Mouse (Mus musculus): ENCODE measurements around the gene Olfr403. TPM values are rescaled to one million over a fixed set of nuclear protein-coding genes. Genes with fewer than 3 reads are reported as not detected.

The Olfr403 gene
- total and polyA plus RNA-seq, 2 experiments from 2014 or later: not detected

DNA sequence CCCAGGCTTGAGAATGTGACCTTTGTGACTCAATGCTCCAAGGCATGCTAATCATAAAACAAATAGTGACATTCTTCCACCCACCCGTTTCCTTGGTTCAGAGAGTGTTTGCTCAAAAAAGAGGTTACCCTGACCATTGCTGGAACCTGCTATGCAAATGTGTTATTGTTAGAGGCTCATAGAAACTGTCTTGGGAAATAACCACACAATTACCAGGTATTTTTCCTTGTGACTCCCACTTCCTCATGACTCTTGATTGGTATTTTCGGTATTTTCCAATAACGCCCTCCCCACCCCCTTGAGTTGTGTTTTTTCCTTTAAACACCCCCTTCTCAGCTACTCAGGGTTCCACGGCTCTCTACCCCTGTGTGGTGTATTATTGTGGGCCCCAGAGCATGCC lies 2.3 kb upstream of the Olfr403 start:
- peaks cover 4% of the 10 kb centered on the region; the same call in 1 of the 2 replicates for H3K9me3 ChIP-seq (replicated peaks; ENCODE audit: control insufficient read depth, low read length)
- ATAC-seq (ENCODE audit: insufficient read depth, low read depth): no peak
- WGBS: 68% methylated on average over 4 of the region's 4 CpGs

GRCm38 (mm10) chr11:74211279-74211678 lies 25.2 kb downstream of the Olfr403 start, which contains the start of gene Olfr43:
TSS of gene Olfr43 (minus strand) at chr11:74211379.
- no peak within 1 kb of the TSS for H3K4me3 ChIP-seq (ENCODE audit: low read depth, low read length)
- no peak for DNase-seq (ENCODE audit: low spot score)
- no peak within 1 kb of the TSS for H3K4me2 ChIP-seq (ENCODE audit: low read depth, low read length)
- no peak within 1 kb of the TSS for H3K9ac ChIP-seq (replicated peaks; ENCODE audit: low read depth, low read length)
- H3K27ac ChIP-seq (ENCODE audit: low read depth): no peak within 1 kb of the TSS
- 11% methylated on average over 1 of the region's 1 CpGs for WGBS
- TF ChIP-seq CTCF (IDR thresholded peaks at IDR 0.05; ENCODE audit: low read depth) (no peak), EP300 (IDR thresholded peaks at IDR 0.05; ENCODE audit: low read depth) (no peak)
- no peaks in the 10 kb centered on the region for H3K36me3 ChIP-seq (replicated peaks; ENCODE audit: control insufficient read depth, insufficient read depth, low read length)
- ATAC-seq (ENCODE audit: insufficient read depth, low read depth): no peak
- H3K9me3 ChIP-seq (replicated peaks; ENCODE audit: control insufficient read depth, low read length): no peaks in the 10 kb centered on the region
- no peaks in the 10 kb centered on the region for H3K4me1 ChIP-seq (ENCODE audit: control insufficient read depth, insufficient read depth)
- H3K27me3 ChIP-seq (ENCODE audit: control insufficient read depth, insufficient read depth, low read length): no peaks in the 10 kb centered on the region

More for the DNA sequence above, 2.3 kb upstream of the Olfr403 start:
- no peak overlapping the region for H3K4me2 ChIP-seq (ENCODE audit: low read depth, low read length)
- TF ChIP-seq CTCF (IDR thresholded peaks at IDR 0.05; ENCODE audit: low read depth) (no peak), EP300 (IDR thresholded peaks at IDR 0.05; ENCODE audit: low read depth) (no peak)
- no peaks in the 10 kb centered on the region for H3K36me3 ChIP-seq (replicated peaks; ENCODE audit: control insufficient read depth, insufficient read depth, low read length)
- DNase-seq (ENCODE audit: low spot score): no peak
- no peaks in the 10 kb centered on the region for H3K27me3 ChIP-seq (ENCODE audit: control insufficient read depth, insufficient read depth, low read length)
- H3K9ac ChIP-seq (replicated peaks; ENCODE audit: low read depth, low read length): no peak overlapping the region
- H3K4me3 ChIP-seq (ENCODE audit: low read depth, low read length): no peak overlapping the region
- no peaks in the 10 kb centered on the region for H3K4me1 ChIP-seq (ENCODE audit: control insufficient read depth, insufficient read depth)
- H3K27ac ChIP-seq (ENCODE audit: low read depth): no peak overlapping the region

DNA sequence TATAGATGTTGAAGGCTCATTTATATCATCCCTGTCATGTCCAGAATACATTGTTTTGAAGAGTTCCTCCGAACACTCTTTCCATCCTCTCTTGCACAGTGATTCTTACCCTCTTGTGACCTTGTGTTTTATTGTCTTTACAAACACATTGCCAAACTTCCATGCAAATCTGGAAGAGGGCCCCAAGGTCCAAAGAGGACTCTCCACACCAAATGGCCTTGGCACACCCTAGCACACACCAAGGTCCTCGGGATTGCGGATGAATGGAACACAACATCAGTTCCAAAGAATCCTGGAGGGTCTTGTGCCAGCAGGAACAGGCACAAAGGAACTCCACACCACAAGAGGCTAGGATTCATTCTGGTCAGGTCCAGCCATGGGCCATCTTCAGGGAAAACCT lies 55.2 kb downstream of the Olfr403 start:
- 74% methylated on average over 3 of the region's 3 CpGs for WGBS
- ATAC-seq (ENCODE audit: insufficient read depth, low read depth): no peak

More for the DNA sequence above, 55.2 kb downstream of the Olfr403 start:
- Histone ChIP-seq H3K4me2 (ENCODE audit: low read depth, low read length) (no peak overlapping the region), H3K9ac (replicated peaks; ENCODE audit: low read depth, low read length) (no peak overlapping the region), H3K4me3 (ENCODE audit: low read depth, low read length) (no peak overlapping the region), H3K4me1 (ENCODE audit: control insufficient read depth, insufficient read depth) (no peaks in the 10 kb centered on the region), H3K36me3 (replicated peaks; ENCODE audit: control insufficient read depth, insufficient read depth, low read length) (no peaks in the 10 kb centered on the region), H3K27me3 (ENCODE audit: control insufficient read depth, insufficient read depth, low read length) (no peaks in the 10 kb centered on the region), H3K9me3 (replicated peaks; ENCODE audit: control insufficient read depth, low read length) (0 out of 2 replicates have a peak, but pooled peaks cover 3% of the 10 kb centered on the region), H3K27ac (ENCODE audit: low read depth) (no peak overlapping the region)
- TF ChIP-seq EP300 (IDR thresholded peaks at IDR 0.05; ENCODE audit: low read depth) (no peak), CTCF (IDR thresholded peaks at IDR 0.05; ENCODE audit: low read depth) (no peak)
- DNase-seq (ENCODE audit: low spot score): no peak

Other genes starting within 250 kb of the Olfr403 start
- not detected in 2 replicates for gene Olfr23, start 249.6 kb upstream of the Olfr403 start, total RNA-seq (2014; rRNA removed; ENCODE audit: low replicate concordance)
- gene Olfr23, start 249.6 kb upstream of the Olfr403 start, polyA plus RNA-seq (2015; fragmentation: Nextera tagmentation; extraction: Ambion mirVana): not detected in 2 replicates
- not detected in 2 replicates for gene Olfr397, start 225.4 kb upstream of the Olfr403 start, total RNA-seq (2014; rRNA removed; ENCODE audit: low replicate concordance)
- not detected in 2 replicates for gene Olfr397, start 225.4 kb upstream of the Olfr403 start, polyA plus RNA-seq (2015; fragmentation: Nextera tagmentation; extraction: Ambion mirVana)
- gene Olfr398, start 195.8 kb upstream of the Olfr403 start, total RNA-seq (2014; rRNA removed; ENCODE audit: low replicate concordance): not detected in 2 replicates
- gene Olfr398, start 195.8 kb upstream of the Olfr403 start, polyA plus RNA-seq (2015; fragmentation: Nextera tagmentation; extraction: Ambion mirVana): not detected in 2 replicates
- not detected in 2 replicates for gene Olfr139, start 129.7 kb upstream of the Olfr403 start, total RNA-seq (2014; rRNA removed; ENCODE audit: low replicate concordance)
- not detected in 2 replicates for gene Olfr139, start 129.7 kb upstream of the Olfr403 start, polyA plus RNA-seq (2015; fragmentation: Nextera tagmentation; extraction: Ambion mirVana)
- gene Olfr399, start 129.6 kb upstream of the Olfr403 start, total RNA-seq (2014; rRNA removed; ENCODE audit: low replicate concordance): not detected in 2 replicates
- gene Olfr399, start 129.6 kb upstream of the Olfr403 start, polyA plus RNA-seq (2015; fragmentation: Nextera tagmentation; extraction: Ambion mirVana): not detected in 2 replicates
- gene Zfp616, start 116.3 kb upstream of the Olfr403 start, total RNA-seq (2014; rRNA removed; ENCODE audit: low replicate concordance): not detected in 2 replicates
- not detected in 2 replicates for gene Zfp616, start 116.3 kb upstream of the Olfr403 start, polyA plus RNA-seq (2015; fragmentation: Nextera tagmentation; extraction: Ambion mirVana)
- gene Olfr401, start 72.5 kb upstream of the Olfr403 start, total RNA-seq (2014; rRNA removed; ENCODE audit: low replicate concordance): not detected in 2 replicates
- gene Olfr401, start 72.5 kb upstream of the Olfr403 start, polyA plus RNA-seq (2015; fragmentation: Nextera tagmentation; extraction: Ambion mirVana): not detected in 2 replicates
- not detected in 2 replicates for gene Olfr402, start 32.7 kb upstream of the Olfr403 start, total RNA-seq (2014; rRNA removed; ENCODE audit: low replicate concordance)
- gene Olfr402, start 32.7 kb upstream of the Olfr403 start, polyA plus RNA-seq (2015; fragmentation: Nextera tagmentation; extraction: Ambion mirVana): not detected in 2 replicates
- not detected in 2 replicates for gene Olfr43, start 25.1 kb downstream of the Olfr403 start, total RNA-seq (2014; rRNA removed; ENCODE audit: low replicate concordance)
- gene Olfr43, start 25.1 kb downstream of the Olfr403 start, polyA plus RNA-seq (2015; fragmentation: Nextera tagmentation; extraction: Ambion mirVana): not detected in 2 replicates
- gene Olfr406, start 73.6 kb downstream of the Olfr403 start, total RNA-seq (2014; rRNA removed; ENCODE audit: low replicate concordance): not detected in 2 replicates
- not detected in 2 replicates for gene Olfr406, start 73.6 kb downstream of the Olfr403 start, polyA plus RNA-seq (2015; fragmentation: Nextera tagmentation; extraction: Ambion mirVana)
- gene Olfr59, start 97.5 kb downstream of the Olfr403 start, total RNA-seq (2014; rRNA removed; ENCODE audit: low replicate concordance): not detected in 2 replicates
- not detected in 2 replicates for gene Olfr59, start 97.5 kb downstream of the Olfr403 start, polyA plus RNA-seq (2015; fragmentation: Nextera tagmentation; extraction: Ambion mirVana)
- gene Olfr410, start 151.8 kb downstream of the Olfr403 start, total RNA-seq (2014; rRNA removed; ENCODE audit: low replicate concordance): not detected in 2 replicates
- not detected in 2 replicates for gene Olfr410, start 151.8 kb downstream of the Olfr403 start, polyA plus RNA-seq (2015; fragmentation: Nextera tagmentation; extraction: Ambion mirVana)
- not detected in 2 replicates for gene Olfr411, start 166.4 kb downstream of the Olfr403 start, total RNA-seq (2014; rRNA removed; ENCODE audit: low replicate concordance)
- gene Olfr411, start 166.4 kb downstream of the Olfr403 start, polyA plus RNA-seq (2015; fragmentation: Nextera tagmentation; extraction: Ambion mirVana): not detected in 2 replicates
- gene Olfr412, start 175.8 kb downstream of the Olfr403 start, total RNA-seq (2014; rRNA removed; ENCODE audit: low replicate concordance): not detected in 2 replicates
- not detected in 2 replicates for gene Olfr412, start 175.8 kb downstream of the Olfr403 start, polyA plus RNA-seq (2015; fragmentation: Nextera tagmentation; extraction: Ambion mirVana)